ENCODE assay signal across 9 mouse cellular contexts in the genomic region with DNA sequence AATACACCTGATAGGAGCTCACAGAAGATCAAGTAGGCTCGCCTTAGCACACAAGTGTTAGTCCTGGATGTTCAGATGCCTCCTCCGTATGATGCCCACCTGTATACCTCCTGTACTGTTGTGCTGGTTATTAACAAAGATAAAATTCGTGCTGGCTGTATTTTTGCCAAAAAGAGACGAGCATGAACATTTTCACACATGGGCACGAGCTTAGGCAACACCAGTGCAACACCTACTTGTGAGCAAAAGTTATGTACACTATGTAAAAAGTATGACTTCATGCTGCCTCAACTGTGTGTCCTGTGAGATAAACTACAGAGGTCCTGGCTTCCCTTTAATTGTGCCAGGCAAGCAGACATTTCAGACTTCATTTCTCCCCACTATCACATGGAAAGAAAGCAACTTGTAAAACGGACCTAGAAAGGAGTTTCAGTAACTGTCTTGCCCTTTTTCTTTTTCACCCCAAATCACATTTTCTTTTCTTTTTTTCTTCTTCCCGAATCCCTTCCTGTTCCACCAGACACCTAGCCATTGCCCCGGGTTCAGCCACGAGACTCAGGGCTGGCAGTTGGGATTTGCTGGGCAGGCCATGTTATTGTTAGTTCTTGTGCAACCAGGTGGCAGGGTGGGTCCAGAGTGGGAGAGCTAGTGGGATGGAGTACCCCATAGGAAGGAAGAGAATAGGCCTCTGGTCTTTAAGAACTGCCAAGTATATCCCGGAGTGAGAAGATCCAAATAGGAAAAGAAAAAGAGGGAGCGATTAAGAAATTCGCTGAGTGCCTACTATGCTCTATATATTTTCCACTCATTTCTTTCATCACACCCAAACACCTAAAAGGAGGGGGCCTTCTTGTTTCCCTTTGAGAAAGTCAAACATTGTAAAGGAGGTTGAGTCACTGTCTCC. TPM values are rescaled to one million over a fixed set of nuclear protein-coding genes. Genes with fewer than 3 reads are reported as not detected.
DNase-seq lines count a peak whose midpoint lies in the region; ATAC-seq and TF ChIP-seq lines count a peak whose summit lies in the region.
"Had no signal": no experiment of that assay in that cellular context is flagged by ENCODE, and none has a peak within 500 bp of the region (broad histone marks: within the 10 kb centered on the region; RNA-seq: fewer than 3 reads in every experiment).

No protein-coding gene starts in this region.

- peak overlapping the region; percentile 77 for H3K4me2 ChIP-seq in heart, embryonic 16.5 days (ENCODE audit: low read depth, low read length)
- peak overlapping the region; percentile 55; the same call in 1 of the 2 replicates for H3K4me2 ChIP-seq in liver, embryonic 15.5 days

- peak overlapping the region; percentile 43; the same call in 1 of the 2 replicates for H3K4me3 ChIP-seq in heart, adult 2 months
- H3K4me3 ChIP-seq in heart, embryonic 16.5 days (ENCODE audit: low read length) = no peak overlapping the region
- peak overlapping the region; percentile 30; the same call in 1 of the 2 replicates for H3K4me3 ChIP-seq in liver, embryonic 15.5 days (replicated peaks)

- no peaks in the 10 kb centered on the region for H3K9me3 ChIP-seq in heart, embryonic 16.5 days (replicated peaks; ENCODE audit: control insufficient read depth, low read length)
- H3K9me3 ChIP-seq in liver, embryonic 15.5 days (replicated peaks) = no peaks in the 10 kb centered on the region

- TF ChIP-seq CTCF in heart, adult 2 months (IDR thresholded peaks at IDR 0.05) = no peak

- intact Hi-C loops in heart, adult 2 months (cut with DNase I) = loop anchor here (10.0 kb wide), 1 partner anchor 365 kb away; a partner anchor contains a TSS

- H3K27ac ChIP-seq in heart, adult 2 months = no peak overlapping the region
- no peak overlapping the region for H3K27ac ChIP-seq in heart, embryonic 16.5 days (ENCODE audit: low read length)
- H3K27ac ChIP-seq in liver, embryonic 15.5 days (replicated peaks) = no peak overlapping the region

- H3K79me2 ChIP-seq in heart, adult 2 months (replicated peaks; ENCODE audit: control insufficient read depth, insufficient read depth, low read length) = no peaks in the 10 kb centered on the region

- no peaks in the 10 kb centered on the region for H3K4me1 ChIP-seq in heart, adult 2 months (ENCODE audit: control insufficient read depth, insufficient read depth, low read length)
- peaks cover 26% of the 10 kb centered on the region for H3K4me1 ChIP-seq in heart, embryonic 16.5 days (ENCODE audit: control insufficient read depth, insufficient read depth, low read length)
- peaks cover 26% of the 10 kb centered on the region for H3K4me1 ChIP-seq in liver, embryonic 15.5 days (replicated peaks)

- no peak overlapping the region for H3K9ac ChIP-seq in heart, adult 2 months (ENCODE audit: low read depth, low read length)
- no peak overlapping the region for H3K9ac ChIP-seq in heart, embryonic 16.5 days (ENCODE audit: low read length)
- H3K9ac ChIP-seq in liver, embryonic 15.5 days = no peak overlapping the region

- H3K36me3 ChIP-seq in heart, adult 2 months (ENCODE audit: control insufficient read depth, insufficient read depth, low read length) = no peaks in the 10 kb centered on the region
- H3K36me3 ChIP-seq in heart, embryonic 16.5 days (ENCODE audit: control insufficient read depth, insufficient read depth) = no peaks in the 10 kb centered on the region
- H3K36me3 ChIP-seq in liver, embryonic 15.5 days (replicated peaks) = no peaks in the 10 kb centered on the region

- WGBS in heart, adult 2 months = 19% methylated on average over 12 of the region's 12 CpGs
- WGBS in heart, embryonic 16.5 days = 7% methylated on average over 12 of the region's 12 CpGs
- 6% methylated on average over 12 of the region's 12 CpGs for WGBS in liver, embryonic 15.5 days (ENCODE audit: insufficient replicate concordance)

- peaks cover 41% of the 10 kb centered on the region for H3K27me3 ChIP-seq in heart, adult 2 months (ENCODE audit: control insufficient read depth, insufficient read depth, low read length)
- H3K27me3 ChIP-seq in heart, embryonic 16.5 days (ENCODE audit: control insufficient read depth, insufficient read depth, low read length) = peaks cover 97% of the 10 kb centered on the region
- peaks cover 100% of the 10 kb centered on the region for H3K27me3 ChIP-seq in liver, embryonic 15.5 days

- no peak for DNase-seq in heart, adult 2 months
- DNase-seq in heart, adult 9 months (ENCODE audit: low spot score in 2 of 2) = no peak
- DNase-seq in Muller cell, postnatal 12 days (ENCODE audit: inconsistent ontology term) = peak; percentile 36
- no peak for DNase-seq in layer of hippocampus, adult 9-11 months
- DNase-seq in ovary, postnatal 36 days (ENCODE audit: low spot score) = no peak
- no peak for DNase-seq in left cerebral cortex, adult 8-10 months (ENCODE audit: low spot score in 2 of 2)
- DNase-seq: kidney, postnatal 36 days had no signal

- ATAC-seq in heart, embryonic 16.5 days (replicated peaks; ENCODE audit: extremely low read depth, insufficient read depth, low FRiP score) = no peak
- ATAC-seq in liver, embryonic 15.5 days (ENCODE audit: insufficient read depth) = no peak

- TF ChIP-seq EP300 in heart, adult 2 months (IDR thresholded peaks at IDR 0.05; ENCODE audit: insufficient read depth, low read depth, low read length) = no peak

- TF ChIP-seq POLR2A in heart, adult 2 months (IDR thresholded peaks at IDR 0.05; ENCODE audit: insufficient read depth, low read depth, low read length) = no peak

RNA-seq across cellular contexts. Expression of a gene that starts 10.6 kb away (rescaled TPM):
- total RNA-seq in heart, adult 2 months (2021) = not detected
- polyA plus RNA-seq in heart, adult 2 months (2012; rRNA removed) = 0.06 TPM in 1 of 2 replicates, not detected in the other
- polyA plus RNA-seq in heart, embryonic 16.5 days (2015; fragmentation: Nextera tagmentation; extraction: Ambion mirVana) = not detected in 2 replicates
- 1.5 and 1.9 TPM in 2 replicates for polyA plus RNA-seq in liver, embryonic 15.5 days (2015; fragmentation: Nextera tagmentation; extraction: Ambion mirVana)
- total RNA-seq in left cerebral cortex, adult 8-10 months (2022) = 10 to 100 TPM; 55.7 to 61.8 (median 58.4) TPM
